Mouse (Mus musculus) hindbrain, postnatal 0 days (tissue): ENCODE data around the gene Hbq1b. TPM values are rescaled to one million over a fixed set of nuclear protein-coding genes. Genes with fewer than 3 reads are reported as not detected.
"Not testable (repeated sequence)": the region's sequence is repeated elsewhere in the genome, so short reads cannot be mapped to it uniquely, and the experiment has no call there.

Experiments used
- ATAC-seq: fragments of 200-750 bp; cut with Nextera tagmentation; 2 replicates; pipeline ENCODE4 v1.8.0; 2017; ENCODE audit warnings: mild to moderate bottlenecking, moderate TSS enrichment, moderate library complexity
- DNase-seq: peaks from one replicate; pipeline ENCODE4 v3.0.0-alpha.2; 2015; ENCODE audit warnings: low spot score
- H3K27ac ChIP-seq: fragments of 300-500 bp; sonication (generic); 2 replicates; pipeline ENCODE4 v1.5.1; 2014; ENCODE audit warnings: mild to moderate bottlenecking
- H3K27me3 ChIP-seq: fragments of 300-500 bp; sonication (generic); 2 replicates; pipeline ENCODE4 v1.6.1; 2014; ENCODE audit warnings: low read length, mixed read lengths; ENCODE audit not compliant: insufficient read depth
- H3K36me3 ChIP-seq: fragments of 300-500 bp; sonication (generic); 2 replicates; pipeline ENCODE4 v1.6.1; 2014; ENCODE audit warnings: low read length, mixed read lengths; ENCODE audit not compliant: insufficient read depth
- H3K4me1 ChIP-seq: fragments of 300-500 bp; sonication (generic); 2 replicates; pipeline ENCODE4 v1.6.1; 2014; ENCODE audit warnings: antibody characterized with exemption, low read length, mixed read lengths; ENCODE audit not compliant: insufficient read depth
- H3K4me2 ChIP-seq: fragments of 300-500 bp; sonication (generic); 2 replicates; pipeline ENCODE4 v1.6.1; 2014; ENCODE audit warnings: low read depth, mild to moderate bottlenecking, low read length, moderate library complexity, mixed read lengths
- H3K4me3 ChIP-seq: fragments of 300-500 bp; sonication (generic); 2 replicates; pipeline ENCODE4 v1.5.1; 2014; ENCODE audit warnings: low read length
- H3K9ac ChIP-seq: fragments of 300-500 bp; sonication (generic); replicated peaks from 2 replicates; pipeline ENCODE4 v1.6.1; 2014; ENCODE audit warnings: mild to moderate bottlenecking, low read length, moderate library complexity, mixed read lengths
- H3K9me3 ChIP-seq: fragments of 300-500 bp; sonication (generic); 2 replicates; pipeline ENCODE4 v1.6.1; 2016; ENCODE audit warnings: low read length, mixed read lengths
- CTCF ChIP-seq: IDR thresholded peaks from 2 replicates; pipeline ENCODE4 v1.5.1; 2016; ENCODE audit warnings: antibody characterized with exemption, control low read depth, low read depth
- WGBS: fragments of 180-500 bp; shearing (Covaris S2); extraction: QIAGEN DNeasy Blood & Tissue Kit; methylation state at CpG from one replicate; pipeline ENCODE4 v1.1.7; 2014; 5-methylcytosine and 5-hydroxymethylcytosine counted together
- polyA plus RNA-seq: library from polyadenylated mRNA; unstranded; fragments of >200 nt; fragmentation: Nextera tagmentation; extraction: Ambion mirVana; gene quantifications from 2 replicates; pipeline ENCODE4 v1.2.1, GENCODE M21; 2015
- total RNA-seq: library from RNA; depleted of rRNA; stranded (reverse); fragments of >200 nt; gene quantifications from 2 replicates; pipeline ENCODE4 v1.2.3, GENCODE M21; 2014

Gene Hbq1b
- total and polyA plus RNA-seq, 2 experiments from 2014 or later = 1.0 to 1.4 TPM

DNA sequence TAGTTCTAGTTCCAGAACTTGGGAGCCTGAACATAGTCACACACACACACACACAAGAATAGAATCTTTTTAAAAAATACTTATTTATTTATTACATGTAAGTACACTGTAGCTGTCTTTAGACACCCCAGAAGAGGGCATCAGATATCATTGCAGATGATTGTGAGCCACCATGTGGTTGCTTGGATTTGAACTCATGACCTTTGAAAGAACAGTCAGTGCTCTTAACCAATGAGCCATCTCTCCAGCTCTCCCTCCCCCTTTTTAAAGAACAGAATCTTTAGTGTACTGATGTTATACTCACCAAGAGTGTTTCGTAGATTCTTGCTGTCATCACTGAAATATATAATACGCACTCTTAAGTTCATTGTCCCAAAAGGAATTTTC, 11.8 kb downstream of the Hbq1b start:
- TF ChIP-seq CTCF = no peak
- Histone ChIP-seq H3K4me2 (no peak overlapping the region), H3K27ac (no peak overlapping the region), H3K9me3 (no peaks in the 10 kb centered on the region), H3K9ac (no peak overlapping the region), H3K4me1 (no peaks in the 10 kb centered on the region), H3K4me3 (no peak overlapping the region), H3K27me3 (no peaks in the 10 kb centered on the region), H3K36me3 (no peaks in the 10 kb centered on the region)
- 98% methylated on average over 2 of the region's 2 CpGs for WGBS
- DNase-seq = no peak
- no peak for ATAC-seq

DNA sequence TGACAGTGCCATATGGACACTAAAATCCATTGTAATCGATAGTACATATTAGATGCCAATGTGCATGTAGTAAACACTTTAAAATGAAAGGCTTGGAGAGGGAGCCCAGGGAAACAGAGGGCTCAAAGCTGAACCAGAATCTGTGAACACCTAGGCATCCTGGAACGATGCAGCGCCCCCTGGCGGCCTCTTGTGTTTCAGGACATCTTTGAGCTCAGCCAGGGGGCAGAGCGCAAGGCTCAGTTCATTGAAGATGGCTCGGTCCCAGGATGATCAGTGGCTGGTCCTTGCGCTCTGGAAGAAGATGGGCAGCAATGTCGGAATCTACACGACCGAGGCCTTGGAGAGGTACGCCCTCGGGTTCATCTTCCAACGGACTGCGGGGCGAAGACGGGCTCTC, 13.1 kb downstream of the Hbq1b start, which contains the start of gene Hbq1a:
Gene Hbq1a (plus strand): TSS at position 205 of the 400 bp plus-strand sequence.
- ATAC-seq (peak; percentile 78), DNase-seq (peak; percentile 72)
- not testable (repeated sequence) for H3K4me1 ChIP-seq, H3K27ac ChIP-seq, H3K9me3 ChIP-seq, H3K9ac ChIP-seq, H3K36me3 ChIP-seq, H3K27me3 ChIP-seq
- TF ChIP-seq CTCF = peak; percentile 90
- Histone ChIP-seq H3K4me3 (peak within 1 kb of the TSS; percentile 13; the same call in 1 of the 2 replicates), H3K4me2 (peak within 1 kb of the TSS; percentile 46)
- WGBS = 5% methylated on average over 16 of the region's 16 CpGs

DNA sequence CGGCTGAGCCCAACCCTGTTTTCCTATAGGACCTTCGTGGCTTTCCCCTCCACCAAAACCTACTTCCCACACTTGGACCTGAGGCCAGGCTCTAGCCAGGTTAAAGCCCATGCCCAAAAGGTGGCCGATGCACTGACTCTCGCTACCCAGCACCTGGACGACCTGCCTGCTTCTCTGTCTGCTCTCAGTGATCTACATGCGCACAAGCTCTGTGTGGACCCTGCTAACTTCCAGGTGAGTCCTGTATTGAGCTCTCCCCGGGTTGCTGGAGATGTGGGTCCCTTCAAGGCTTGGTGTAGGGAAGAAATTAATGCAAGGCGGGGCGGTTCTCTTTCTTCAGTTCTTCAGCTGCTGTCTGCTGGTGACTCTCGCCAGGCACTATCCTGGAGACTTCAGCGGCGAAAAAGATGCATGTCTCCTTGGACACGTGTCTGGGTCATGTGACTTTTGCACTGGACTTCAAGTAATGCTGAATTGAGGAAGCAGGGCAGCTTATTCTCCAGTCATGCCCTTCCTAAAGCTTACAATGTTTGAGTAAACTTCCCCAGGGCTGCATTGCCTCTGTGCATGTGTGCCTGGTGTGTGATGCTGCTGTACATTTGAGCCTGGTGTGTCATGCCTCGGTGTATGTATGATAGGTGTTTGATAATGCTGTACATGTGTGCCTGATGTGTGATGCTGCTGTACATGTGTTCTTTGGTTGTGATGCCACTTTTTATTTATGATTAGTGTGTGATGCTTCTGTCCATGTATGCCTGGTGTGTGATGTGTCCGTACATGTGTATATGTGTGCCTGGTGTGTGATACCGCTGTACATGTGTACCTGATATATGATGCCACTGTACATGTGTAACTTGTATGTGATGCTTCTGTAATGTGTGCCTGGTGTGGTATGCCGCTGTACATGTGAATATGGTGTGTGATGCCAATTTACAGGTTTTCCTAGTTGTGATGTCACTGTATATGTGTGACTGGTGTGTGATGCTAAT, 13.8 kb downstream of the Hbq1b start:
- no peaks in the 10 kb centered on the region for H3K36me3 ChIP-seq
- DNase-seq = peak; percentile 24
- H3K9ac ChIP-seq = no peak overlapping the region

DNA sequence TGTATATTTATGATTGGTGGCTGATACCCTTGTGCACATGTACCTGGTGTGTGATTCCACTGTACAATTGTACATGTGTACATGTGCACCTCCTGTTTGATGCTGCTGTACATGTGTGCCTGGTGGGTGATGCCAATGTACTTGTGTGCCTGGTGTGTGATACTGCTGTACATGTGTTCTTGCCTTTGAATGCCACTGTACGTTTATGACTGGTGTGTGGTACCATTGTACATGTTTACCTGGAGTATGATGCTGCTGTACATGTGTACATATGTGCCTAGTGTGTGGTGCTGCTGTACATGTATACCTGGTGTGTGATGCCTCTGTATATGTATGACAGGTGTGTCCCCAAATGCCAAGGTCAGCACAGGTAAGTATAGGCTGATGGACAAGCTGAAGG, 14.7 kb downstream of the Hbq1b start:
- ATAC-seq (no peak), DNase-seq (no peak)
- no peaks in the 10 kb centered on the region for H3K9me3 ChIP-seq
- 69% methylated on average over 1 of the region's 1 CpGs for WGBS
- no peak for TF ChIP-seq CTCF
- H3K27ac ChIP-seq = no peak overlapping the region
- no peaks in the 10 kb centered on the region for H3K4me1 ChIP-seq
- no peak overlapping the region for H3K4me3 ChIP-seq
- no peaks in the 10 kb centered on the region for H3K36me3 ChIP-seq
- no peak overlapping the region for H3K9ac ChIP-seq
- H3K27me3 ChIP-seq = no peaks in the 10 kb centered on the region
- no peak overlapping the region for H3K4me2 ChIP-seq

More for the DNA sequence above, 13.8 kb downstream of the Hbq1b start:
- Histone ChIP-seq H3K9me3 (no peaks in the 10 kb centered on the region), H3K4me2 (peak overlapping the region; percentile 46), H3K27me3 (no peaks in the 10 kb centered on the region), H3K4me1 (no peaks in the 10 kb centered on the region), H3K4me3 (peak overlapping the region; percentile 13; the same call in 1 of the 2 replicates), H3K27ac (no peak overlapping the region)
- peak; percentile 24; the same call in 1 of the 2 replicates for ATAC-seq
- 50% methylated on average over 13 of the region's 17 CpGs for WGBS
- no peak for TF ChIP-seq CTCF

DNA sequence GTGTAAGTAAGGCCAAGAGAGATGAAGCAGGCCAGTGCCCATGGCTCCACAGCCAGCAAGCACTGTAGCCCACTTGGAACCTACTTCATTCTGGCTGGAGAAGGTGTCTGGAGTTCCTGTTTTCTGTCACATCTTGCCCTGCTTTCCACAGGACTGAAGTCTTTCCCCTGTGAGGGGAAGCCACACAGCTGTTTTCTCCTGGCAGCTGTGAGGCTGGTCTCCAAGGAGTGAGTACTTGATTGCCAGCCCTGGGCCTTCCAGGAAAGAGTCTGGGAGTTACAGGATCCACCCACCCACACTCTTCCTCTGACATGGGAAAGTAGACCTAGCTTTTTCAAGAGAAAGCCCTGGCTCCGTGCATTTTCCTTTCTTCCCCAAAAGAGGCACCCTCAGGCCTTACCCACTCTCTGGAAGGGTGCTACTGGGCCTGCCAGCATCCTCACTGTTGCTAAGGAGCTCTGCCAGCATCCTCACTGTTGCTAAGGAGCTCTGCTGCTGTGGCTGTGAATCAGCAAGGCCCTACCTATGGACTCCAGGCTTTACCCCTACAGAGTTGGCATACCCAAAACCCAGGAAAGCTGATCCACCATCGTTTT, 16.2 kb downstream of the Hbq1b start:
- no peak for ATAC-seq

DNA sequence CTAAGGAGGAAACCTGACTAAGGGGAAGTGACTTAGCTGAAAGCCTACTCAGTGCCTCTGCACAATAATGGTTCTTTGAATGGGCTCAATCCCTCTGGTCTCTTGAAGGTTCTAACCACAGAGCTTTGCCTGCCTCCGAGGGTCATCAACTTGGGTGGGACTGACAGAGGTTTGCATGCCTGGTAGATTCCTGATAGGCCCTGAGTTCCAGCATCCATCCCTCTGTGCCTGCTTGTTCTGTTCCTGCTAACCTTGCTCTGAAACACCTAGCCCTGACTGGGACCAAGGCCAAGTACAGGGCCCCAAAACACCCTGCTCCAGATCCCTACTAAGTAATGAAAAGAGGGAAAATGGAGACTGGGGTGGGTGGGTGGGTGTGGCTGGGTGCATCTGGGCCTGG, 16.7 kb downstream of the Hbq1b start:
- H3K27ac ChIP-seq = peak overlapping the region; percentile 27; the same call in 1 of the 2 replicates
- WGBS = 86% methylated on average over 1 of the region's 1 CpGs
- ATAC-seq = no peak
- no peak overlapping the region for H3K4me2 ChIP-seq
- no peaks in the 10 kb centered on the region for H3K9me3 ChIP-seq
- H3K27me3 ChIP-seq = no peaks in the 10 kb centered on the region
- H3K9ac ChIP-seq = no peak overlapping the region
- H3K4me3 ChIP-seq = no peak overlapping the region
- H3K4me1 ChIP-seq = no peaks in the 10 kb centered on the region
- DNase-seq = no peak
- H3K36me3 ChIP-seq = no peaks in the 10 kb centered on the region
- no peak for TF ChIP-seq CTCF

More for the DNA sequence above, 16.2 kb downstream of the Hbq1b start:
- WGBS = 38% methylated on average over 2 of the region's 2 CpGs
- Histone ChIP-seq H3K36me3 (no peaks in the 10 kb centered on the region), H3K27me3 (no peaks in the 10 kb centered on the region), H3K9me3 (no peaks in the 10 kb centered on the region), H3K9ac (no peak overlapping the region), H3K4me1 (no peaks in the 10 kb centered on the region), H3K4me3 (no peak overlapping the region), H3K27ac (peak overlapping the region; percentile 27; the same call in 1 of the 2 replicates), H3K4me2 (no peak overlapping the region)
- DNase-seq = peak; percentile 52
- TF ChIP-seq CTCF = no peak
